Mouse (Mus musculus) small intestine, adult 2 months (tissue): Measurements from ENCODE around the gene Nphs1. TPM values are rescaled to one million over a fixed set of nuclear protein-coding genes. Genes with fewer than 3 reads are reported as not detected.

Experiments used
- H3K27ac ChIP-seq: fragments of 200-500 bp; 2 replicates; pipeline ENCODE4 v1.5.1; 2012; ENCODE audit warnings: low read depth, low read length, control low read depth, inconsistent platforms; ENCODE audit not compliant: insufficient read depth
- H3K27me3 ChIP-seq: fragments of 200-500 bp; 2 replicates; pipeline ENCODE4 v1.6.1; 2012; ENCODE audit warnings: mild to moderate bottlenecking, moderate library complexity, low read length, inconsistent platforms; ENCODE audit not compliant: control insufficient read depth, insufficient read depth
- H3K36me3 ChIP-seq: fragments of 200-500 bp; 2 replicates; pipeline ENCODE4 v1.6.1; 2012; ENCODE audit warnings: mild to moderate bottlenecking, low read length, control low read depth, inconsistent platforms; ENCODE audit not compliant: control insufficient read depth, insufficient read depth
- H3K4me1 ChIP-seq: fragments of 200-500 bp; 2 replicates; pipeline ENCODE4 v1.6.1; 2012; ENCODE audit warnings: low read length, inconsistent platforms, mixed read lengths; ENCODE audit not compliant: control insufficient read depth, insufficient read depth, insufficient read length
- H3K4me3 ChIP-seq: fragments of 200-500 bp; 2 replicates; pipeline ENCODE4 v1.5.1; 2012; ENCODE audit warnings: low read depth, mild to moderate bottlenecking, control low read depth, inconsistent platforms, low read length, moderate library complexity
- CTCF ChIP-seq: fragments of 200-500 bp; IDR thresholded peaks from 2 replicates; pipeline ENCODE4 v1.5.1; 2012; ENCODE audit warnings: low read depth, mild to moderate bottlenecking, control low read depth, inconsistent platforms, low read length, moderate library complexity, mixed read lengths; ENCODE audit not compliant: insufficient replicate concordance, insufficient read length; ENCODE audit errors: extremely low read depth
- POLR2A ChIP-seq: fragments of 200-500 bp; IDR thresholded peaks from 2 replicates; pipeline ENCODE4 v1.6.1; 2012; ENCODE audit warnings: low read depth, mild to moderate bottlenecking, control low read depth, inconsistent platforms, low read length, moderate library complexity
- WGBS: fragments of 180-500 bp; shearing (Covaris S2); methylation state at CpG from one replicate; pipeline ENCODE4 v1.1.7; 2018; 5-methylcytosine and 5-hydroxymethylcytosine counted together
- polyA plus RNA-seq: library from polyadenylated mRNA; depleted of rRNA; stranded (reverse); fragments of >200 nt; gene quantifications from 2 replicates; pipeline ENCODE4 v1.2.3, GENCODE M21; 2012

Gene Nphs1
- polyA plus RNA-seq, 1 experiment: 0.14 TPM

DNA sequence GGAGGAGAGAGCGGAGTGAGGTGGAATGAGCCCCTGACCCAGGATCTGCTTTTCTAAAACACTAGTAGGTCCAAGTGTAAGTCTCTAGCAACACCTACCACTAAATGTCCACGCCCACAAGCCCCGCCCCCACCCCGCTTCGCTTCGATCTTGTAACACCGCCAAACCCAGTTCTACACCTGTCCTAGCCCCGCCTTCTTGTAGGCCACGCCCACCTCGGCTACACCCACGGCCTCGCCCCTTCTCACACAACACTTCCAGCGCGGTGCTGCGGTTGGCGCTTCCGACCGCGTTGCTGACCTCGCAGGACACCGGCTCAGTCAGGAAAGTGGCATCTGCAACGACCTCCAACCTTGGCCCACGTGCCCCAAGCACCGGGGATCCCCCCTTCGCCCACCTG is 4.3 kb upstream of the Nphs1 start:
- H3K4me1 ChIP-seq: peaks cover 13% of the 10 kb centered on the region
- 2% methylated on average over 25 of the region's 25 CpGs for WGBS
- TF ChIP-seq CTCF (no peak), POLR2A (no peak)
- no peaks in the 10 kb centered on the region for H3K36me3 ChIP-seq
- H3K4me3 ChIP-seq: peak overlapping the region; percentile 48
- peaks cover 36% of the 10 kb centered on the region for H3K27me3 ChIP-seq
- H3K27ac ChIP-seq: no peak overlapping the region

GRCm38 (mm10) chr7:30454259-30454658 is 3.9 kb upstream of the Nphs1 start:
- peaks cover 38% of the 10 kb centered on the region for H3K27me3 ChIP-seq
- TF ChIP-seq CTCF (no peak), POLR2A (no peak)
- no peak overlapping the region for H3K27ac ChIP-seq
- H3K36me3 ChIP-seq: no peaks in the 10 kb centered on the region
- peaks cover 13% of the 10 kb centered on the region for H3K4me1 ChIP-seq
- peak overlapping the region; percentile 48 for H3K4me3 ChIP-seq
- 11% methylated on average over 6 of the region's 6 CpGs for WGBS

- WGBS: 2% methylated on average over 9 of the region's 9 CpGs
- Histone ChIP-seq H3K36me3 (no peaks in the 10 kb centered on the region), H3K27me3 (peaks cover 47% of the 10 kb centered on the region), H3K27ac (no peak overlapping the region), H3K4me3 (no peak overlapping the region), H3K4me1 (peaks cover 13% of the 10 kb centered on the region)
- TF ChIP-seq POLR2A (no peak), CTCF (no peak)
These were observed 1.6 kb upstream of the Nphs1 start for GRCm38 (mm10) chr7:30456487-30456886.

DNA sequence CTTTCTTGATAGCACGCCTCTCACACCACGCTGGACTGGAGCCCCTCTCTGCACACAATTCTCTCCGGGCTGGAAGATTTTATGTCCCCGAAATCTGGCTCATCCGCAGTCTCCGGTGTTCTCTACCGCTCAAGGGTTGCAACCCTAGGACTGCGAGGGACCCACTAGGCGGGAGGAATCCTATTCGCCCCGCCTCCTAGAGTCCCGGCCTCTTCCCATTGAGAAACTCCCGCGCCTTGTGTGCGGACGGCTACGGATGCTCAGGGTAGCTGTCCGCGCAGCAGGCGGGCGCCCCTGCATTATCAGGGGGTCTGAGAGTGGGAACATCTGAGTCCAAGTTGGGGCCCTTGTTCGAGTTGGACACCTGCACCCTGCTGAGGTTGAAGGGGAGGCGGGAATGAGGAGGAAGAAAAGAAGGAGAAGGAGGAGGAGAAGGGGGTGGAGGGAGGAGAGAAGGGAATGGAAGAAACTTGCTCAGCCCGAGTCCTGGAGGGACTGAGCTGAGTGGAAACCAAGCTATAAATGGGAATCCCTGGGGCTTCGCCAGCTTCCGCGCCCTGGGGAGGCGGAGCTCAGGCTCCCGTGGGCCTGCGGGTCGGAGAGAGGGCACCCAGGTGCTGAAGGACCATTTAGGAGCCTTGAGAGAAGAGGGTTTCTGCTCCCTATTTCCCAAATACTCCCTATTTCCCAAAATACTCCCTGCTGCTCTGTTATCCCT is 1.0 kb upstream of the Nphs1 start:
- no peak overlapping the region for H3K4me3 ChIP-seq
- H3K27me3 ChIP-seq: peaks cover 47% of the 10 kb centered on the region

DNA sequence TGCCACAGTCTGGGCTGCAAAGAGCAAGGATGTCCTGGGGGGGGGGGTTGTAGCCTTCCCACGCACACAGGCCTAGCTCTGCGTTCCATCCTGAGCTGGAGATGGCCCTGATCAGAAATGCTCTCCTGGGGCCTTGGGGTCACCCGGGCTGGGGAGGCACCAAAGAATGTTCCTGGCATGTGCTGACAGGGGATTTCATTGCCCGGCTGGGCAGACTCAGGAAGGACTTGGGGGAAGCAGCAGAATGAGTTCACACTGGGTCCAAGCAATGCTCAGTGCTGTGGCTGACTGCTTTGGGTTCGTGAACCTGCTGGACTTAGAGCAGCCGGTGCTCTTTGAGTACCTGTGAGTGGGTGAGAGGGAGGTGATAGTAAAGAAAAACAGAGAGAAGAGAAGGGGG is 1.4 kb downstream of the Nphs1 start:
- H3K27ac ChIP-seq: no peak overlapping the region
- no peaks in the 10 kb centered on the region for H3K4me1 ChIP-seq
- peaks cover 44% of the 10 kb centered on the region for H3K27me3 ChIP-seq
- no peak overlapping the region for H3K4me3 ChIP-seq
- 40% methylated on average over 6 of the region's 6 CpGs for WGBS
- no peaks in the 10 kb centered on the region for H3K36me3 ChIP-seq
- TF ChIP-seq CTCF (no peak), POLR2A (no peak)

More for the DNA sequence above, 1.0 kb upstream of the Nphs1 start:
- Histone ChIP-seq H3K27ac (no peak overlapping the region), H3K4me1 (peaks cover 13% of the 10 kb centered on the region), H3K36me3 (no peaks in the 10 kb centered on the region)
- 4% methylated on average over 31 of the region's 31 CpGs for WGBS
- TF ChIP-seq POLR2A (no peak), CTCF (no peak)

- TF ChIP-seq CTCF (no peak), POLR2A (no peak)
- Histone ChIP-seq H3K4me1 (no peaks in the 10 kb centered on the region), H3K36me3 (no peaks in the 10 kb centered on the region), H3K4me3 (no peak overlapping the region), H3K27me3 (peaks cover 46% of the 10 kb centered on the region), H3K27ac (no peak overlapping the region)
- WGBS: 47% methylated on average over 7 of the region's 7 CpGs
These were observed 5.5 kb downstream of the Nphs1 start for GRCm38 (mm10) chr7:30463568-30463967.

DNA sequence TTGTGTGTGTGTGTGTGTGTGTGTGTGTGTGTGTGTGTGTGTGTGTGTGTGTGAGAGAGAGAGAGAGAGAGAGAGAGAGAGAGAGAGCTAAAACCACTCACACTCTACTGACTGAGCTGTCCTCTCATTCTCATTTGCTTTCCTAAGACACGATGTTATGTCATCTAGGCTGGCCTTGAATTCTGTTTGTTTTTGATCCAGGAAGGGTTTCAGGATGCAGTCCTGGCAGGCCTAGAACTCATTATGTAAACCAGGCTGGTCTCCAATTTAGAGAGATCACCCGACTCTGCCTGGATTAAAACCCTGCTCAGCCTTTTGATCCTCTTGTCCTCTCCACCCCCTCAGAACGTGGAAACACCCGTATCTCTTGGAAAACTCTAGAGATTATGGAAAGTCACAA is 5.9 kb downstream of the Nphs1 start:
- WGBS: 22% methylated on average over 4 of the region's 4 CpGs
- TF ChIP-seq CTCF: no peak
- no peak for TF ChIP-seq POLR2A
- Histone ChIP-seq H3K36me3 (no peaks in the 10 kb centered on the region), H3K4me3 (no peak overlapping the region), H3K27me3 (peaks cover 46% of the 10 kb centered on the region), H3K27ac (no peak overlapping the region), H3K4me1 (no peaks in the 10 kb centered on the region)

DNA sequence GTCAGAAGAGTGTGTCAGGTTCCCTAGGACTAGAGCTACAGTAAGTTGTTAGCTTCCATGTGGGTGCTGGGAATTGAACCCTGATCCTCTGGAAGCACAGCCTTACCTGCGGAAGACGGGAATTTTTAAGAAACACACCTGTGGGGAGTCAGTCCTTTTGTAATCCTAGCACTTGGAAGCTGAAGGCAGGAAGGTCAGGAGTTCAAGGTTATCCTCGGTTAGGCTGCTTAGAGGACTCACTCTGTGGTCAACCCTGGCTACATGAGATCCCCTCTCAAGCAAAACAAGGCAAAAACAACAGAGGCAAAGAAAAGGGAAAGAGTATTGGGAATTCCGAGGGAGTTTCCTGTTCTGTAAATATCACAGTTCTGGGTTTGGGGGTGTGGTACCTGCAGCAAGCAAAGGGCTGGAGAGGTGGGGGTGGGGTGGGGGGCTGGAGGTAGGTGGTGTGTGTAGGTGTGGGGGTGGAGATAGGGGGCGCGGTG is 6.7 kb downstream of the Nphs1 start:
- TF ChIP-seq POLR2A (no peak), CTCF (no peak)
- H3K27ac ChIP-seq: no peak overlapping the region
- H3K4me3 ChIP-seq: no peak overlapping the region
- no peaks in the 10 kb centered on the region for H3K4me1 ChIP-seq
- H3K36me3 ChIP-seq: no peaks in the 10 kb centered on the region
- H3K27me3 ChIP-seq: peaks cover 39% of the 10 kb centered on the region
- WGBS: 21% methylated on average over 6 of the region's 6 CpGs
